Mouse (Mus musculus): Measurements from ENCODE around the gene Rel. TPM values are rescaled to one million over a fixed set of nuclear protein-coding genes. Genes with fewer than 3 reads are reported as not detected.

Rel gene
- polyA plus RNA-seq, 1 experiment = 1.4 TPM

Other genes starting within 250 kb of the Rel start
- gene 1700093K21Rik, start 249.8 kb downstream of the Rel start, polyA plus RNA-seq (2012; rRNA removed) = 0.15 and 0.33 TPM in 2 replicates
- gene 0610010F05Rik, start 137.3 kb downstream of the Rel start, polyA plus RNA-seq (2012; rRNA removed) = 4.5 and 5.2 TPM in 2 replicates
- gene Pus10, start 105.3 kb downstream of the Rel start, polyA plus RNA-seq (2012; rRNA removed) = 4.1 and 4.5 TPM in 2 replicates
- 11.8 and 15.6 TPM in 2 replicates for gene Pex13, start 105.0 kb downstream of the Rel start, polyA plus RNA-seq (2012; rRNA removed)
- gene Papolg, start 124.3 kb upstream of the Rel start, polyA plus RNA-seq (2012; rRNA removed) = 2.7 and 3.1 TPM in 2 replicates

All from gonadal fat pad, adult 2 months (tissue).